Mouse (Mus musculus) spleen, adult 2 months (tissue): Measurements from ENCODE around the gene Olfr1359.

ENCODE experiments used
- CTCF ChIP-seq: fragments of 200-500 bp; IDR thresholded peaks from 2 replicates; pipeline ENCODE4 v1.5.1; 2011; ENCODE audit warnings: mild to moderate bottlenecking, inconsistent platforms; ENCODE audit not compliant: insufficient read depth, insufficient read length, insufficient replicate concordance; ENCODE audit errors: extremely low read depth
- POLR2A ChIP-seq: fragments of 200-500 bp; IDR thresholded peaks from 2 replicates; pipeline ENCODE4 v1.6.1; 2011; ENCODE audit warnings: low read depth, low read length, inconsistent platforms

DNA sequence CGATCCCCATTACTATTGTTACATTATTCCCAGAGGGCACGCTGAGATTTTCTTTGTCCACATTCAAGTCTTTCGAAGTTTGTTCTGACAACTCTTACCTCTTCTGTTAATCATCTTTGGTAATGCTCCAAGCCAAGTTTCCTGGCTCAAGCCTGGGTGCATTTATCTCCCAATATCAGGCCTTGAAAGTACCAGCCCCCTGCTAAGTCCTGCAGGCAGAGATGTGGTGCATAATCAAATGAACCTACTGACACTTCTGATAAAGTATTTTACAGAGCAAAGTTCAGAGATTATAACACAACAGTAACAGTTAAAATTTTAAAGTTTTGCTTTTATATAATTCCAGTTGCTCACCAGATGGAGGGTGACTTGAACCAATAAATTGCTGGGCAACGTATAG is 13.8 kb downstream of the Olfr1359 start:
- no peak for TF ChIP-seq POLR2A
- no peak for TF ChIP-seq CTCF
